Mouse (Mus musculus): Measurements from ENCODE around the gene H2afz. TPM values are rescaled to one million over a fixed set of nuclear protein-coding genes. Genes with fewer than 3 reads are reported as not detected.
"Not testable (repeated sequence)": the region's sequence is repeated elsewhere in the genome, so short reads cannot be mapped to it uniquely, and the experiment has no call there.

H2afz gene
- total RNA-seq, 2 experiments from 2014 or later, result 1,333 to 1,948 TPM

- not testable (repeated sequence) for ATAC-seq (ENCODE audit: poor library complexity, severe bottlenecking)
These were observed 50.3 kb downstream of the H2afz start for GRCm38 (mm10) chr3:137914567-137914966.

Other genes starting within 250 kb of the H2afz start
- gene Ddit4l, start 242.9 kb upstream of the H2afz start, total RNA-seq (2015), result not detected in 2 replicates
- gene Ddit4l, start 242.9 kb upstream of the H2afz start, total RNA-seq (2017), result not detected in 2 replicates
- gene Gm21962, start 193.0 kb upstream of the H2afz start, total RNA-seq (2015), result not detected in 2 replicates
- gene Gm21962, start 193.0 kb upstream of the H2afz start, total RNA-seq (2017), result not detected in 2 replicates
- gene Dnajb14, start 3.2 kb downstream of the H2afz start, total RNA-seq (2015), result 32.0 and 33.3 TPM in 2 replicates
- gene Dnajb14, start 3.2 kb downstream of the H2afz start, total RNA-seq (2017), result 26.9 and 32.6 TPM in 2 replicates
- gene Lamtor3, start 54.0 kb downstream of the H2afz start, total RNA-seq (2015), result 107 and 129 TPM in 2 replicates
- gene Lamtor3, start 54.0 kb downstream of the H2afz start, total RNA-seq (2017), result 102 and 112 TPM in 2 replicates
- gene Dapp1, start 117.1 kb downstream of the H2afz start, total RNA-seq (2015), result 74.2 and 74.8 TPM in 2 replicates
- gene Dapp1, start 117.1 kb downstream of the H2afz start, total RNA-seq (2017), result 95.7 and 112 TPM in 2 replicates
- gene 1110002E22Rik, start 200.6 kb downstream of the H2afz start, total RNA-seq (2015), result not detected in 2 replicates
- not detected in 2 replicates for gene 1110002E22Rik, start 200.6 kb downstream of the H2afz start, total RNA-seq (2017)
- not detected in 2 replicates for gene Gm5105, start 202.9 kb downstream of the H2afz start, total RNA-seq (2015)
- not detected in 2 replicates for gene Gm5105, start 202.9 kb downstream of the H2afz start, total RNA-seq (2017)

Data from megakaryocyte, adult 5-6 weeks (primary cell).